Mouse (Mus musculus) spleen, postnatal 36 days (tissue): ENCODE data around the gene Gimap9.

Source experiments
- DNase-seq, 2 experiments: peaks; one replicate each; pipeline ENCODE4 v3.0.0; 2022; ENCODE audit warnings: low spot score in 2 of 2, mixed read lengths in 1 of 2

Gene Gimap9

DNA sequence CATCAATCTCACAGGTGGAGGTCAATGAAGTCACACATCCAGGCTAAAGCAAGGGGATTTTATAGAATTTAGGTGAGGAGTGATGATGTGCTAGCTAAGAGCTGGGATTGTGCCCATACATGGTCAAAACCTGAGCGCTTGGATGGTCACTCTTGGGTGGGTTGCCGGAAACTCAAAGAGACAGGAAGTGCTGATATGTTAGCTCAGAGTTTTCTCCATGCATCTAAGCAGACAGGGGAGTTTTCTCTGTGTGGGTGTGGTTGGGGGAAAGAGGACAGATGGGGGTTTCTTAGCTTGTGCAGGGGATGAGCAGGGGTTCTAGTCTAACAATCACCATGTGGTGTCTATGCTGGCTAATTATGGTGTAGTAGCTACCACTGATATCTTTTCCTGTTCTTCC lies 13.4 kb downstream of the Gimap9 start:
- DNase-seq, result peak; percentile 72 to 78

- peak; percentile 78 to 79 for DNase-seq
Observed at GRCm38 (mm10) chr6:48692962-48693361, 17.0 kb downstream of the Gimap9 start.

GRCm38 (mm10) chr6:48696830-48697554 lies 21.1 kb downstream of the Gimap9 start:
- DNase-seq, result no peak

DNA sequence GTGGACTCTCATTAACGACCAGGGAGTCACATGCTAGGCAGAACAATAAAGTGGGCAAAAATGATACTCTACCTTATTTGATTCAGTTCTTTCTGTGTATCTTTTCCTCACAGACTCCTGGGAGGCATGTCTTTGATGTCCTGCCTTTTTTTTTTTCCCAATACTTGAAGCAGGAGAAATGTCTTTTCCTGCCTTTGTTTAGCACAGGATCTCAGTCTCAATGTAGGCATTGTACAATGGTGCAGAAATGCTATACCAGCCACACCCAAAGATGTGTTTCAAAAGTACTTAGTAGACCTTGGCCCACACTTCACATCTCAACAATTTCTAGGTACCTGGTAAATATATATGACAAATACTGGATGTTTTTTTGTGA lies 21.6 kb downstream of the Gimap9 start:
- DNase-seq, result no peak

DNA sequence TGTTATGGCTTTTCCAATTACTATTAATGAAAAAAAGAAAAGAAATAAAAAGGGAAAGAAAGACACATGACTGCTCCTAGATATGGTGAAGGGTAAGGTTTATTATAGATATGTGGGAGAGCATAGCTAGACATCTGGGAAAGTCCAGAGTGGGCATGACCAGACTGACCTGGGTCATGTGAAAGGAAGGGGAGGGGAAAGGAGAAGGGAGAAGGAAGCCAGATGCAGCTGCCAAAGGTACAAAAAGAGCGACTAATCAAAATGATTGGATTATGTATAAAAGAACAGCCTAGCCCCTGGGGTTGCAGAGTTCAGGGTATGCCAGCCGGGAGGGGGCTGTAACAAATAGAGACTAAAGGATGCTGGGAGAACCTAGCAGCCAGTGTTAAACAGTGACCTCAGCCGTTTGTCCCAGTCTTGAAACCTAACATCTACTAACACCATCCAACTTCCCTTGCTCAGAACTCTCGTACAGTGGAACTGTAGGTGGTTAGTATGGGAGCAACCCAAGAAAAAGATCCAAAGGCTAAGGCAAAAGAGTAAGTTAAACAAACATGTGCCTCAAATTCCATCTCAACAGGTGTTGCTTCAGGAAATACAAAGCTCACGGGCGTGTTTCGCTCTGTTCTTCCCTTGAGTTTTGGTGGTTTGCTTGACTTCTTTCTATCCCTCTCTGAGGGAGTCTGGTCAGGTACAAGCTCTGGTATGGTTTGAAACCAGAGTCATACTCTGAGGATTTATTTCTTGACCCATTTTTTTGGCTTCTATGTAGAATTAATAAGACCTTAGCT lies 22.3 kb downstream of the Gimap9 start:
- DNase-seq, result no peak

GRCm38 (mm10) chr6:48698888-48699287 lies 23.0 kb downstream of the Gimap9 start:
- no peak for DNase-seq

GRCm38 (mm10) chr6:48700251-48701075 lies 24.5 kb downstream of the Gimap9 start:
- peak; percentile 82 to 84 for DNase-seq

DNA sequence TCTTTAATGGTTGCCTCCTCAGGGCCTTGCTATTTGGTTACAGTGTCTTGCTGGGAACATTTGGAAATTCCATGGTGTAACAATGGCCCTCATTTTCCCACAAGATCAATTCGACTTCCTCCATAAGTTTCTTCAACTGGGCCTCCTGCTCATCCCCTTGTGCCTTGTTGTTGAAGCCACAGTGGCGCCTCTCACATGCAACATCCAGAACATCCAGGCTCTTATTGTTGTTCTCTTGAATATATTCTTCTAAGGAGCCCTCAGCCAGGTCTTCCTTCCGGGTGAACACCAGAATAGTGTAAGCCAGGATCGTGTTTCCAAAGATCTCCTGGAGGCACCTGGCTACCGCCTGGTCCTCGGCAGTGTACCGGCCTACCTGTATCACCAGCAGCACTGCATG lies 26.2 kb downstream of the Gimap9 start:
- no peak for DNase-seq

DNA sequence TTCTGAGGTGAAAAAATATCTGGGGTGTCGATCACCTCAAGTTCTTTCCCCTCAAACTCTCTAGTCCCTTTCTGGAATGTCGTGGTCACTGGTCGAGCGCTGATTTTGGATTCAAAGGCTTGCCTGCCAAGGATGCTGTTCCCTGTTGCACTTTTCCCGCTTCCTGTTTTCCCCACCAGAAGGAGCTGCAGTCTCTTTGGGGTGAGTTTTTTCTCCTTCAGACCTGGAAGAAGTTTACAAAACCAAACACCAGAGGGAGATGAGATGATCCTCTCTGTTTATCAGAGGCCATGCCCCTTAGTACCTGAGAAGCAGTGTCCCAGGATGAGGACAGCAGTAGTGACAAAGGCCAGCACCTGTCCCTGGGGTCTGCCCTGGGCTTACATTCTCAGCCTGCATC lies 26.7 kb downstream of the Gimap9 start:
- no peak for DNase-seq

DNA sequence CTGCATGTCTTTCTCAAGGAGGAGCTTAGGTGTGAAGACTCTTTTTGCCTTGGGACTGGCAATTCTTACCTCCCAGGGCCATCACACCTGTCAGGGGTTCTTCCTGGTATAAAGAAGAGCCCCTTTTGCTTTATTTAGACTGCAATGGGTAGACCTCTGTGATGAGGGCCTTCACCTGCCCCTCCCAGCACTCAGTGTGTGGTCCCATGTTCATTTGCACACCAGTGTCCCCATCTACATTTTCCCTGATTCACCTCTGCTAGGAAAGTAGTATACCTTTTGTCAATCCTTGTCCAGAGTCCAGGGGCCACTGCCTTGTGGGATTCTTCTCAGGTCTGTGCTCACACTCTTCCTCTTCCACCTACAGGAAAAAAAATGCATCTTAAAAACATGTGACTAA lies 28.2 kb downstream of the Gimap9 start:
- no peak for DNase-seq

DNA sequence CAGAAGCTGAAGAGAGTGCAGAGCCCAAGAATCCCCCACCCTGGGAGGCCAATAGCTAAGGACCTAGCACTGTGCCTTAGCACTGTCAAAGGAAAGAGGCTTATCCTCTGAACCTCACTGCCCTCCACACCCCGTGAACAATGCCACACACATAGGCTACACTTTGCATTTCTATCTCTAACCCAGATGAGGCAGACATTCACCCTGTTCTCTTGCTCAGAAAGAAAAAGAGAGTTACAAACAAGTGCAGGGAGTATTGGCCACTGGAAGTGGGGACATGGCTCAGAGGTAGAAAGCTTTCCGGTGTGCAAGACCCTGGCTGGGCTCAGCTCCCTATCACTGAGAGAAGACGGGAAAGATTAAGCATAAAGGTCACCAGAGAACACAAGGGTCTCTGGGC lies 30.2 kb downstream of the Gimap9 start:
- DNase-seq, result no peak

- DNase-seq, result peak; percentile 81 to 85
Observed at GRCm38 (mm10) chr6:48718455-48718854, 42.5 kb downstream of the Gimap9 start, which contains the start of the genes Gm28053 and Gimap7. Gm28053 (plus strand) TSS chr6:48718607. Gimap7 (plus strand) TSS chr6:48718621.

- DNase-seq, result no peak
Observed at GRCm38 (mm10) chr6:48720326-48720725, 44.4 kb downstream of the Gimap9 start.

DNA sequence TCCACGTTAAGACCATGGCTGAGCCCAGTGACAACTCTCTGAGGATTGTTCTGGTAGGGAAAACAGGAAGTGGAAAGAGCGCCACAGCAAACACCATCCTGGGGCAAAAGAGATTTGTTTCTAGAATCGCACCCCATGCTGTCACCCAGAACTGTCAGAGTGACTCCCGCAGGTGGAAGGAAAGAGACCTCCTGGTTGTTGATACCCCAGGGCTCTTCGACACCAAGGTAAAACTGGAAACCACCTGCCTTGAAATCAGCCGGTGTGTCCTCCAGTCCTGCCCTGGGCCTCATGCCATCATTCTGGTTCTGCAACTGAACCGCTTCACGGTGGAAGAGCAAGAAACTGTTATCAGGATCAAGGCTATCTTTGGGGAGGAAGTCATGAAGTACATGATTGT lies 47.5 kb downstream of the Gimap9 start:
- DNase-seq, result no peak

DNA sequence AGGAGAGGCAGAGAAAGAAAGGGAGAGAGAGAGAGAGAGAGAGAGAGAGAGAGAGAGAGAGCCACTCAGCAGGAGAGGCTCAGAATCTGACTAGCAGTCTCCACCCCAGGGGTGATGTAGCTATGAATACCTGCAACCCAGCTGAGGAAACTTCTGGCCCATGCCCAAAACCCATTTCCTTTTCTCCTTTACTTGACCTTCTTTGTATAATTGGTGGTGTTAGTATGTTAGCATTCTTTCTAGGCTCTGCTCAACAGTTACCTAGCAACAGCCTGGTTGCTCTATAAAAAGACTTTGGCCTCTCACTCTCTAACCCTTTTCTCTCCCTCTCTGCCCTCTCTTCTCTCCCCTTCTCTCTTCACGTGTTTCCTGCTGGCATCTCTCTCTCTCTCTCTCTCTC lies 49.5 kb downstream of the Gimap9 start:
- peak; percentile 88 to 90 for DNase-seq

DNA sequence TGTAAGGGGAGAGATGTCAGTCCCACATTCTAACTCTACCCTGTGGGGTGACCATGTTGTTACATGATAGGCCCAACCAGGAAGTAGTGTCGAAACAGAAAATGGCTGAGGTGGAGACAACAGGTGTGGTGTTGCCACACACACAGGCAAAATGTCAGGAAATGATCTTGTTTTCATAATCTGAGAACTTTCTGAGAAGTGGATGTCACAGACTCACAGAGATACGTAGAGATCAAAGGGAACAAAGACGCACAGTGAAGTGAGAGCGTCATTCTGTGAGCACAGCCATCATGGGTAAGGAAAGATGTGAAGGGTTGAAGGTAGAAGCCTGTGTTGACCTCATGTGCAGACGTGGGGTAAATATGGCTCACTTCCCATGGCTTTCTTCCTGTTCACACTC lies 51.8 kb downstream of the Gimap9 start:
- no peak for DNase-seq
